Mouse (Mus musculus) heart, adult 8-10 months (tissue): ENCODE data around the gene A830018L16Rik. TPM values are rescaled to one million over a fixed set of nuclear protein-coding genes. Genes with fewer than 3 reads are reported as not detected.
"Not testable (repeated sequence)": the region's sequence is repeated elsewhere in the genome, so short reads cannot be mapped to it uniquely, and the experiment has no call there.

Experiments
- DNase-seq: peaks from one replicate; pipeline ENCODE4 v3.0.0; 2022; ENCODE audit warnings: low spot score
- total RNA-seq, 4 experiments: library from RNA; stranded (reverse); gene quantifications; 2 replicates each; pipeline ENCODE4 v1.2.4; 2022

The A830018L16Rik gene
- total RNA-seq = under 1 TPM; 0.09 to 0.41 (median 0.16) TPM

DNA sequence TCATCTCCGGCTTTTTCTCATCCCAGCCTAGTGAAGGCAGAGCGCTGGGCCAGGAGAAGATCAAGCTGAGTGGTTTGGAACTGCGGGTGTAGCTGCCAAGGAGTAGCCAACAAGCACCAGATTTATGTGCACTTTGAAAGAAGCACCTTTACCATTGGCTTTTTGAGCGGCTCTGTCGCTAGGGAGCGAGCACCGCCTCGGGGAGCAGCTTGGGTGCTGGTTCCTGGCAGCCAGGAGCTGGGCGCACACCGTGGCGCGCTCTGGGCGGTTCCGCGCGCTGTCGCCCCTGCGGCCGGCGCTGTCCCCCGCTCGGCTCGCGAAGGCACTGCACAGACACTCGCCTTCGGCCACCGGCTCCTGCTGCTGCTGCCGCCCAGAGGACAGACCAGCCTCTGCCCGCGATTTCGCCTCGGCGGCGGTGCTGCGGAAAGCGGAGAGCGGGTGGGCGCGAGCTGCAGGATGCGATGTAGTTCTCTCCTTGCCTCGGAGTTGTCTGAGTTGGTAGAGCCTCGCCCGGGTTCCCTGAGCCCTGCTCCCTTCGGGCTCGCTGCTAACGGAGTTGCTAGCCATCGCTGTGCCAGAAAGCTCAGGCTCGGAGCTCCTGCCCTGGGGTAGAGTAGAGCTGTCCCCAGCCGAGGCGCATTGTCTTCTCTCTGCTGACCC is at the start of gene A830018L16Rik:
A830018L16Rik (plus strand) TSS at position 212 of the 663 bp plus-strand sequence.
- DNase-seq = peak; percentile 8

DNA sequence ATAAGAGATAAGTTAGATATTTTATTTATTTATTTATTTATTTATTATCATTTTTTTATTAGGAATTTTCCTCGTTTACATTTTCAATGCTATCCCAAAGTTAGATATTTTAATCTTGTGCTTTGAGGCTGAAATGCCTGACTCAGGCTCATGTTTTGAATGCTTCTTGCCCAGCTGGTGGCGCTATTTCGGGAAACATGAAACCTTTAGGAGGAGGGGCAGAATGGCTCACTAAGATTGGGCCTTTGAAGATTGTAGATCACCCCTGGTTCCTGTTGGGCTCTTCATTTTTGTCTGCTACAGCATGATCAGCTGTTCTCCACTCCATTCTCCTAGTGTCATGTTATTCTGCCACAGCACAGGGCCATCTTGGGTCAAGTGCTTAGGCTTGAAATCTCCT is 28.1 kb upstream of the A830018L16Rik start:
- no peak for DNase-seq

DNA sequence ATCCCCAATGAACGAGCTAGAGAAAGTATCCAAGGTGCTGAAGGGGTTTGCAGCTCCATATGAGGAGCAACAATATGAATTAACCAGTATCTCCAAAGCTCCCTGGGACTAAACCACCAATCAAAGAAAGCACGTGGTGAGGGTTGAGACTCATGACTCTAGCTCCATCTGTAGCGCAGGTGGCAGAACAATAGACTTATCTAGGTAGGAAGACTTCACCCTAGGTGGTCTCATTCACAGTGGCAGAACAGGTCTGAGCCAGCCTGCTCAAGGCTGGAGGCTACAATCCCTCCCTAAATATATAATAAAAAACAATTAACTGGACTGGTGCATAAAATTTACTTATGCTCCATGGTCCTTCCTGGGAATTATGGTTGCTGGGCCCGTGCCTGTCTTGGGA is 18.5 kb upstream of the A830018L16Rik start:
- DNase-seq = no peak

DNA sequence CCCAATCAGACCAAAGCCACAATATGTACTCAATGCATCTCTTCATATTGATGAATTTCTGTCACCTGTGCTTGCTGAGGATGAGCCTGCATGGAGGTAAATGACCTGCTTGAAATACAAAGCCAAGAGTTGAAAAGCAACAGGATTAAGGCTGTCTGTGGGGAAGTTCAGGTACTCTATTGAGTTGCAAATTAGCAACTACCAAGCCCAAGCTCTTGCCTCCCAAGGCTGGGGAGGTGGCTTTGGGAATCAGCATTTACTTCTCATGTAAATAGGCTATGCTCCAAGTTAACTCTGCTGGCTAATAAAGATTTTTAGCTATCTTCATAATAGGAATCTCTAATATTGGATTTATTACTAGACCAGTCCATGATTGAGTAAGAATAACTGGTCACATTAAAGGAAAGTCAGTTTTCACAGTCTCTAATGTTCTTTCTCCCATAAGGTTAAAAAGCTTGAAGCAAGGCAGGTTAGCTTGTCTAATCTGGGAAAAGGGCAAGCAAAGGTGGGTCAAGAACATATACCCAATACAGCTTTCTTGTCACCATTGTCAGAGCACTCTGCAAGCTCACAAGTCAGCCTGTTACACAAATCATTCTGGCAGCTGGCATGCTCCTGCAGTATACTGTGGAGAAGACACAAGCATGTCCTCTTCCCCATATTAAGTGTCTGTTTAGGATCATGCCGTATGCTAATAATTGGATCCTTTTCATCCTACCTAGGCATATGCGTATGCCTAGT is 17.7 kb upstream of the A830018L16Rik start:
- DNase-seq = no peak

DNA sequence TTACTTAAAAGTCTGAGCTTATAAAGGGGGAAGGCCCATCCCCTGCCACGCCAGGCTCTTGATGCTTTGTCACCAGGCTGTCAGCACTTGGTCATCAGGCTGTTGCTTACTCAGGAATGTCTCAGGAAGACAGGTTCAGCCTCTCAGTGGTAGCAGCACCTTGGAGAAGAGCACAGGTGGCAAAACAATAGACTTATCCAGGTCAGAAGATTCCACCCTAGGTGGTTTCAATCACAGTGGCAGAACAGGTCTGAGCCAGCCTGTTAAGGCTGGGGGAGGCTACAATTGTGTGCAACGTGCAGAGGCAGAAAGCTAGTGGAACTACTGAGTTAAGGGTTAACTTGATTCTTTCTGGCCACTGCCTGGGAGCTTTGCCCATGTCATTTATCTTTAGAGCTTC is 12.7 kb upstream of the A830018L16Rik start:
- no peak for DNase-seq

DNA sequence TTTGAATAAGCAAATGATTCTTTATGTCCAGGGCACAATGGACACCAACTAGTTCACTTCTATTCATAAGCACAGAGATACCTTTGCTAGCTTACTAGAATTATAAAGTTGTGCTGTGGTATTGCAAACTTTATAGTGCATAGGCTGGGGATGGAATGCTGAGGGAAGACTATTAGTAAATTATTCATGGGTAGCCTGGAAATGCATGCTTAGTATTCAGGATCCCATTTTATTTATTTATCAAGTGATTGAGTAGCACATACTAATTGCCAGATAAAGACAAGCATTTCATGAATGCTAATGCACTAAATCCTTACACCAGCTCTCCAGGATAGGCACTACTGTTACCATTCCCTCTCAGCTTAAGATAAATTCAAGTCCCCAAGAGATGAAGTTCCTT is 8.4 kb upstream of the A830018L16Rik start:
- DNase-seq = no peak

DNA sequence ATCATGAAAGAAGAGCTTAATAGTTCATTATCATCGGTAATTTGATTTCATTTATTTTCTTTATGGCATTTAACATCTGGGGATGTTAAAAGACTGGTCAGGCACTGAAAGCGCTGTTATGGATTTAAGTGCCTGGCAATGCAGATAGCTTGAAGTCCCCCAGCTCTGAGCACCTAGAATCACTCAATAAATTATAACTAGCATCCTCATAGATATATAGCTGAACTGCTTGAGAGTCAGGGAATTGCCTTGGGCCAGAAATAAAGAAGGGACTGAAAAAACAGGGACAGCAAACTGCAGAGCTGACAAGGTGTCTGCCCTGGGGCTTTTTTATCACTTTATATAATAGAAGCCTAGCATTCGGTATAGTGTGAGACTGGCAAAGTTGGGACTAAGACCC is 7.9 kb upstream of the A830018L16Rik start:
- no peak for DNase-seq

DNA sequence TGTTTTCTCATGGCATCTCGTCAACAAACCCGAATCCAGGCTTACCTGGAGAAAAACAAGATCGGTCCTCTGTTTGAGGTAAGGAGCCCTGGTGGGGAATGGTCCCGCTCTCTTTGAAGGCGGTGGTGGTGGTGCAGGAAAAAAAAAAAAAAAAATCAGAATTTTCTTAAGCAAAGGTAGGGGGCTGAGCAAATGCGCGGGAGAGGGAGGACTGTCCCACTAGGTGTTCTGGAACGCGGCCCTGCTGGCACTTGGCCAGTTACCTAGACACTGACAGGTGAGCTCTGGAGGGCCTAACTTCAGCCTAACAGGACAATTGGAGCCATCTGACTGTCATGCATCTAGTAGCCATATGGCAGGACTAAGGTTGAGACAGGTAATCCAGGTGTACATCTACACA is 655 bp downstream of the A830018L16Rik start:
- no peak for DNase-seq

DNA sequence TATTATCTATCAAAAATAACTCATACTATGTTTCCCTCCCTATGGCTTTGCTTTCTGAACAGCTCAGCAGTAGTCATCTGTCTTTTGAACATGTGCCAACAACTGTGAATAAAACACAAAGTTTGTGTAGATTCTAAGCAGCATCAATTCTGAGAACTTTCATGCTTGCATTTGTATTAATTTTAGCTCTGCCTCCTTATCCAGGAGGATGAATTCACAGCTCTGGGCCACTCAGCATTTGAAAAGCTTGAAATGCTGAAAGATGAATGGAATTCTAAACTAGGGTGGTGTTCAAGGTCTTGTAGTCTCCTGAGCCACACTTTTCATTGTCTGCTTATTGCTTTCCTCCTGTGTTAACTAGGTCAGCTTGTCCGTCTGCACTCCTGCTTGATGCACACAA is 13.4 kb downstream of the A830018L16Rik start:
- no peak for DNase-seq

DNA sequence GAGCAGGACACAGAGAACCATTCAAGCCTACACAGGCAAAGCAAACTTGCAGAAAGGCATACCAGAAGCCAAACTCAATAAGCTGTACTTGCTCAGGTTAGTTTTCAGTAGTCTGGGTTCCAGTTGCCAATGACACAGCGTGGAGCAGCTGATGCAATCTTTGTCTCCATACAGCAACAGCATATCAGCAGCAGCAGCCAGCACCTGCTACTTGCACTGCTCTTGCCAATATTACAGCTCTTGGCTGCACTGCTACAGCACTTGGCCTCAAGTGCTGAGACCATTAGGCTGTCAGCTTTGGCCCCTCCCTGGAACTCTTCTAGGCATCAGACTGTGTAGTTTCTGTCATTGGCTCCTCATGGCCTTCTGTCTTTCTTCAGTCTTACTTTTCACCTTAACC is 44.4 kb downstream of the A830018L16Rik start:
- DNase-seq = peak; percentile 55

DNA sequence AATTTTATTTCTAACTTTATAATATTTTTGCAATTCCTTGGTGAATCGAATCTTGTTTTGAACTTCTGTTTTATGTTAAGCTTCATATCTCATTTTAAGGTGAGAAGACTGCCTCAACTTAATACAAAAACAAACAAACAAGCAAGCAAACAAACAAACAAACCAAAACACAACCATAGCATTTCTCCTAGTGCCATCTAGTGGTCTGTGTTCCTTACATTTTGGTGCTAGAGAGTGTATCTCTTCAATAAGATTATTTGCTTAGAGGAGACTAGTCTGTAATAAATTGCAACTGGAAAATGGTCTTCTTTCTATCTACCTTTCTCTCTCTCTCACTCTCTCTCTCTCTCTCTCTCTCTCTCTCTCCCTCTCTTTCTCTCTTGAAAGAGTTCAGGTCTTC is 52.4 kb downstream of the A830018L16Rik start:
- DNase-seq = no peak

DNA sequence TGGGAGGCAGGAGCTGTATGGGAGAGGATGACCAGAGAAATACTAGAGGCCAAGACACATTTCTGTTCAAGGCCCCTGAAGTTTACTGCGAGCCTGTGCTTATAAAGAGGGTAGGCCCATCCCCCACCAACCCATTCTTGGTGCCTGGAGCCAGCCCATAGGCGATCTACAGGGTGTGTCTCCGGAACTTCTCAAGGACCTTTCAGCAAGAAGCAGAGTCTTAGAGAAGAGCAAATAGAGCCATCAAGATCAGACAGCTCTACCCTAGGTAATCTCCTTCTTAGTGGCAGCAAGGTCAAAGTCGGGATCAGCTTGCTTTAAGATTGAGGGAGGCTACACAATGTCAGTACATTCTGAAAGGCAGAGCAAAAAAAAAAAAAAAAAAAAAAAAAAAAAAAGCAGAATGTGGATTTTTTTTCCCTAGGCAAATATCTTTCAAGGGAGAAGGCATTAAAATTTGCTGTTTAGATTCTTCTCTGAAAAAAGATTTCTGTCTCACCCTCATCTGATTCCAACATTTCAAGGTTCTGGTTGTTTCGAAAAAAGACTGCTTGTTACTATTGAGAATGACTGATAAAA is 53.2 kb downstream of the A830018L16Rik start:
- DNase-seq = no peak

DNA sequence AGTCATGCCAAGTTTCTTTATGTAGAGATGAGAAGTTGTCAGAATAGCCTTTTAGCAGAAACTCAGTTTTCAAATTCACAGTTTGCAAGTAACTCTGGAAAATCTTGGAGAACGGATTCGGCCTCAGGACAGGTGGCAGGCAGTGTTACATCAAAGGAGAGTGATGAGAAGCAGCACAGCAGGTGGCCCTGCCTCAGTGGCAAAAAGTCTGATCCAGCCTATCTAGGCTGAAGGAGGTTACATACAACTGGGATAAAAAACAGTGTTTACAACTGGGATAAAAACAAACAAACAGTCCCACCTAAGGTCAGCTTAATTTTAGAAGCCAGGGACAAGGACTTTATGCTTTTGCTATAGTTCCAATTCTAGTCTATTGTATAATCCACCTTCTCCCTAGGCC is 79.0 kb downstream of the A830018L16Rik start:
- no peak for DNase-seq

DNA sequence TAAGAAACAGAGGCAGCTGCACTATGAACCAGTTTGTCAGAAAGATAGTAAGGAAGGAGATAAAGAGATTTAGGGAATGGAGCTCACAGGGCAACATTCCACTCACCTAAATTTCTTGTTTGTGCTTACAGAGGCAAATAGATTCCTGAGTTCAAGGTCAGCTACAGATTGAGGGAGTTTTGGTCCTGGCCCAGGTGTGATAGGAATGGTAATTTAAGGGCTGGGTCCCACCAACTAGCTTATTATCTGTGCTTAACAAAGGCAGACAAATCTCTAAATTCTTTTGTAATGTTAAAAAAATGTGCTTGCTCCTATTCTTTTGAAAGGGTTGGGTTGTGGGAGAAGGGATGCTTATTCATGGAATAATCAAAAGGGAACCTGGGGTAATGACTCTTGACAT is 87.7 kb downstream of the A830018L16Rik start:
- DNase-seq = no peak

DNA sequence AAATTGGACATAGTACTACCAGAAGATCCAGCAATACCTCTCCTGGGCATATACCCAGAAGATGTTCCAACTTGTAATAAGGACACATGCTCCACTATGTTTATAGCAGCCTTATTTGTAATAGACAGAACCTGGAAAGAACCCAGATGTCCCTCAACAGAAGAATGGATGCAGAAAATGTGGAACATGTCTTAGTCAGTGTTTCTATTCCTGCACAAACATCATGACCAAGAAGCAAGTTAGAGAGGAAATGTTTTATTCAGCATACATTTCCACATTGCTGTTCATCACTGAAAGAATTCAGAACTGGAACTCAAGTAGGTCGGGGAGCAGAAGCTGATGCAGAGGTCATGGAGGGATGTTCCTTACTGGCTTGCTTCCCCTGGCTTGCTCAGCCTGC is 135.9 kb downstream of the A830018L16Rik start:
- not testable (repeated sequence) for DNase-seq

DNA sequence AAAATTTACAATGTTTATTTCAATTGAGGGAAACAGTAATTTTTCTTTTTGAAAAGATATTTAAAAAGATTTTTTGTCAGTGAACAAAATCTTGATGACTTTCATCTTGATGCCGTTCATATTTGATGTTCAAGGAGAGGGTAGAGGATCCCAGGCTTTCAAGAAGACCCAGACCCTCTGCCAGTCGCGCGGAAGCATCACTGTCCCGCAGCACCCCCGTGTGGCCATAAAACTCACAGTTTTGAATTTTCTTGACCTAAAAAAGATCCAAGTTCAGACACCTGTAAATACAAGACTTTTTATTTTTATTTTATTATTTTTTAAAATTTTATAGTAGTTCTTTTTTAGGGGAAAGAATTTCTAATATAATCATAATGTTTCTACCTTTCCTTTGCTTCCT is 151.4 kb downstream of the A830018L16Rik start:
- no peak for DNase-seq

DNA sequence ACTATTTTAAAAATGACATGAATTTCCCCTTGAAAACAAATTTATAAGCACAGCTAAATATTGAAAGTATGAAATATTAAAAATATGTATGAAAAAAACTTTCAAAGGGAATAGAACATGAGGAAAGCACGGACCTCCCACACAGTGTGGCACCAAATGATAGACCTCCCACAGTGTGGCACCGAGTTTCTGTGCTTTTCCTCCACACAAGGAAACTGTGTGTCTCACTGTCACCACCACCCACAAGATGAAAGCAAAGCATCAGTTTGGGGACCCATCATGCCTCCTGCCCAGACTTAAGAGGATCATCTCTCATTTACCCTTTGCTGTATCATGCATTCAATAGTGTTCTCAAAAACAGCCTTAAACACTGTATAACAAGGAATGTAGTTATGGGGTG is 152.8 kb downstream of the A830018L16Rik start:
- no peak for DNase-seq

DNA sequence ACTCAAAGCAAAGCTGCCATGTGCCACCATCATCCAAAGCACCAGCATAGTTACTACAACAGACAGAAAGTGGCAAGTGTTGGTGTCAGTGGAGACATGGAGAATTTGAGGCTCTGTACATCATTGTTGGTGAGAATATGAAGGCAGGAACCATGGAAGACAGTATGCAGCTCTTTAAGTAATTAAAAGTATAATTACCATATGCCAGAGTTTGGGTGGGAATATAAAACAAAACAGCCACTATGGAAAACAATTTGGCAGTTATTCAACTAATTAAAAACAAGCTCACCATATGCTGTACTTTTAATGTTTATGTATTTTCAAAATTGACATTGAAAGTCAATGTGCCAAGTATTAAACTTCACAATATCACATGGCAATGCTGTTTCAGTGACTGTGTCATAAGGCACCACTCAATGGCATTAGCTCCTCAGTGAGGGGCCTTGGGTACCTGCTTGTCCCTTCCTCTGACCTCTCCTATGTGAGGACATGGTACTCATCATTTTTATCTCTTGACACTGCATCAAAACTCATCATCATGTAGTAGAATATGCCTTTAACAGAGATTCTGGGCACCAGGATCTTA is 153.5 kb downstream of the A830018L16Rik start:
- DNase-seq = no peak

DNA sequence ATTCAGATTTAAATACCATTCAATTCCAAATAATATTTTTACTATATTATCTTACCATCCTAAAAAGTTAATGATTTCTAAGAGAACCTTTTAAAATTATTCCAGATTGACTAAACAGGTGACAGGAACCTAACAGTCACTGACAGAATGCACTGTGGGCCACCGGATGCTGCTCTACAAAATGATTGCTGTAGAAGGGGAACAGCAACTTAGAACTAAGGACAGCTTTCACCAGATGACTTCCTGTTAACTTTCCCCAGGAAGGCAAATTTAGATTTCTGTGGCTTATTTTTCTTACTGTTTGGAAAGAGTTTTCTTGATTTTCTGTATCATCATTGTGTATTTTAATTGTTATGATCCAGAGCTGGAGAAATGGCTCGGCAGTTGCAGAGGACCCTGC is 156.4 kb downstream of the A830018L16Rik start:
- no peak for DNase-seq

DNA sequence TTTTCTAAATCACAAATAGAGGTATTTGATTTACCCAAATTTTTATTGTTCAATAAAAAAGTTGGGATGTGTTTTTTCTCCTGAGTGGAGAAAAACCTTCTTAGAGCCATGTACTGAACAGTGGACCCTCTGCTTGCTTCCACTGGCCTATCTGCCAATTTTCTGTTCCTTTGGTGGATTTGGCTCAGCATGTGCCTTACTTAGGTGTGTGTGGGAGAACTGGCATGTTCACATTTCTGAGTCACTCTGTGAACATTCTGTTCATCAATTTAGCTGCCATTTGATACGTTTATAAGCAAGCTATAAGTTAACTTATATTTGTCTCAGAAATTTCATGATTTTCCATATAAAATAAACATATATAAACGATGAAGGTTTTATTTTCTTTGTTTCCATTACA is 159.6 kb downstream of the A830018L16Rik start:
- DNase-seq = no peak

DNA sequence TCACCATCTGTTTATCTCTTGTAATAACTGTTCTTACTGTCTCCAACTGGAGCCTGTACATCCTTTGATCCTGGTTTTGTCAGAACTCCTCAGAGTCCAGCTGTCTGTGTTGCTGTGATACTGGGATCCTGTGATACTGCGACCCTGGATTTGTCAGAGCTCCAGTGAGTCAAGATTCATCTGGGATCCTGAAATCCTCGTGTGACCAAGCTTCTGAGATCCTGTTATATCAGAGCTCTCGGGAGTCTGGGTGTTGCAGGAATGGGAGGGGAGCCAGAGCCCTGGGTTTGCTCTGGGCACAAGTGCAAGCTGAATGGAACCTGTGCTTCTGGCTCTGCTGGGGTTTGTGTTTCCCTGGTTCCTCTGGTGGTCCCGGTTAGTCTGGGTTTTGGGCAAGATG is 166.1 kb downstream of the A830018L16Rik start:
- no peak for DNase-seq

DNA sequence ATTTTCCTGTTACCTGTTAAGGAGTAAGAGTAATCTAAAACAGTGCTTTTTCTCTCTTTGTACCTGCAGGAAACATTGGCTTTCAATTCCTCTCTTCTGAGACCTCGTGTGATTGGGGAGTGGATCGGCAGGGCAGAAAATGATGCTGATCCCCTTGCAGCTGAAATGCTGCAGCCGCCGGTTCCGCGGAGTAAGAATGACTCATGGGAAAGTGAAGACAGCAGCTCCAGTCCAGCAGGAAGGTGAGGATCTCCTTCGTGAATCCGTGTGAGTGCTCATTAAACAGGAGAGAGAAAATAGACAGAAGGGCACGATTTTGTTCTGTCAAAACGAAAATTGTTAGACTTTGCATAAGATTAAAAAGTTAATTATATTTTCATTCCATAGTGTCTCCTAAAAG is 174.4 kb downstream of the A830018L16Rik start:
- no peak for DNase-seq

DNA sequence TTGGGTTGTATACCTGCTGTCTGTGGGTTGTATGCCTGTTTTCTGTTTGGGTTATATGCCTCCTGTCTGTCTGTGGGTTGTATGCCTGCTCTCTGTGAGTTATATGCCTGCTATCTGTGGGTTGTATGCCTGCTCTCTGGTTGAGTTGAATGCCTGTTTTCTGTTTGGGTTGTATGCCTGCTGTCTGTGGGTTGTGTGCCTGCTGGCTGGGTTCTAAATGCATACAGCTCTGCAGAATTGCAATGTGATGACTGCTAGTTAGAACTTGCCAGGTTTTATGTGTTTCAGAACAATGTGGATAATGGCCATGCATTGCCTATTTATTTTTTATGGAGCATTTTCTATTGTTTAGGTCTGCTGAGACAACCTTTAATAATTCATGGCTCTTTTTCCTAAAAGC is 236.2 kb downstream of the A830018L16Rik start:
- no peak for DNase-seq
